Mouse (Mus musculus): ENCODE results near the gene Gnl1.
"Not testable (repeated sequence)": the region's sequence is repeated elsewhere in the genome, so short reads cannot be mapped to it uniquely, and the experiment has no call there.

Gene Gnl1

GRCm38 (mm10) chr17:36025197-36025596 lies 45.5 kb downstream of the Gnl1 start:
- no peak for DNase-seq (ENCODE audit: low read depth)

- no peak for DNase-seq (ENCODE audit: low read depth)
These were observed 46.2 kb downstream of the Gnl1 start for GRCm38 (mm10) chr17:36025901-36026300.

- no peak for DNase-seq (ENCODE audit: low read depth)
These were observed 48.0 kb downstream of the Gnl1 start for GRCm38 (mm10) chr17:36027663-36028062.

- DNase-seq (ENCODE audit: low read depth), result no peak
These were observed 49.4 kb downstream of the Gnl1 start for GRCm38 (mm10) chr17:36028879-36029619.

GRCm38 (mm10) chr17:36030046-36030702 lies 50.5 kb downstream of the Gnl1 start:
- not testable (repeated sequence) for DNase-seq (ENCODE audit: low read depth)

- DNase-seq (ENCODE audit: low read depth), result not testable (repeated sequence)
These were observed 51.3 kb downstream of the Gnl1 start for GRCm38 (mm10) chr17:36030703-36031582.

GRCm38 (mm10) chr17:36031583-36032331 lies 52.1 kb downstream of the Gnl1 start:
- DNase-seq (ENCODE audit: low read depth), result not testable (repeated sequence)

GRCm38 (mm10) chr17:36032351-36032875 lies 52.8 kb downstream of the Gnl1 start, which contains the start of gene H2-T23:
Gene H2-T23, minus strand, starts transcription at chr17:36032855.
- DNase-seq (ENCODE audit: low read depth), result not testable (repeated sequence)

- not testable (repeated sequence) for DNase-seq (ENCODE audit: low read depth)
These were observed 54.9 kb downstream of the Gnl1 start for GRCm38 (mm10) chr17:36034524-36034923.

- not testable (repeated sequence) for DNase-seq (ENCODE audit: low read depth)
These were observed 55.5 kb downstream of the Gnl1 start for GRCm38 (mm10) chr17:36035010-36035638.

- not testable (repeated sequence) for DNase-seq (ENCODE audit: low read depth)
These were observed 56.5 kb downstream of the Gnl1 start for GRCm38 (mm10) chr17:36036126-36036525.
